Comparison of ENCODE assay signal across 8 mouse cellular contexts in genomic region chr7:81829379-81829894, GRCm38 (mm10). TPM values are rescaled to one million over a fixed set of nuclear protein-coding genes. Genes with fewer than 3 reads are reported as not detected.
DNase-seq lines count a peak whose midpoint lies in the region; ATAC-seq and TF ChIP-seq lines count a peak whose summit lies in the region.

Btbd1 (minus strand) TSS chr7:81829431.

- intact Hi-C loops in left cerebral cortex, postnatal 10 days (cut with DNase I), result loop anchor here (10.0 kb wide), 1 partner anchor 105 kb away; the partner anchor contains the start of gene Hdgfl3

- H3K4me3 ChIP-seq in cortical plate, adult 2 months (ENCODE audit: insufficient read depth, low read length), result peak within 1 kb of the TSS; percentile 64

- TF ChIP-seq POLR2A in cortical plate, adult 2 months (IDR thresholded peaks at IDR 0.05; ENCODE audit: extremely low read depth, insufficient read depth, low read length), result peak; percentile 70

- peaks cover 9% of the 10 kb centered on the region for H3K4me1 ChIP-seq in cortical plate, adult 2 months (ENCODE audit: control insufficient read depth, insufficient read depth, low read length)

- H3K27ac ChIP-seq in cortical plate, adult 2 months (ENCODE audit: insufficient read depth, low read length), result peak within 1 kb of the TSS; percentile 98

- TF ChIP-seq CTCF in cortical plate, adult 2 months (IDR thresholded peaks at IDR 0.05; ENCODE audit: extremely low read depth, insufficient read depth, low read length), result no peak

- peak; percentile 80 for ATAC-seq in megakaryocyte progenitor cell, adult 5-6 weeks (replicated peaks; ENCODE audit: poor library complexity)

- DNase-seq in WW6 (ENCODE audit: low read depth, low spot score), result peak; percentile 45
- peak; percentile 89 for DNase-seq in gastrocnemius, postnatal 10 days
- peak; percentile 89 for DNase-seq in induced T-regulatory cell, adult 2 months (ENCODE audit: low read depth)
- peak; percentile 66 to 94 for DNase-seq in left cerebral cortex, postnatal 10 days (ENCODE audit: extremely low spot score in 1 of 2, low spot score in 2 of 2)
- peak; percentile 92 to 93 for DNase-seq in right cerebral cortex, postnatal 10 days (ENCODE audit: low spot score in 2 of 2)
- peak; percentile 76 to 78 for DNase-seq in urinary bladder, postnatal 36 days (ENCODE audit: low spot score in 2 of 2)

RNA-seq across cellular contexts. Expression of gene Btbd1, which starts in this region (rescaled TPM):
- polyA plus RNA-seq in cortical plate, adult 2 months (2012; rRNA removed), result 99.6 and 99.9 TPM in 2 replicates
- total RNA-seq in gastrocnemius, postnatal 10 days (2021), result 100 to 1,000 TPM; 214 to 229 TPM
- total RNA-seq in left cerebral cortex, postnatal 10 days (2021), result 100 to 1,000 TPM; 135 to 138 TPM
- total RNA-seq in megakaryocyte progenitor cell, adult 5-6 weeks (2015), result 55.0 and 59.1 TPM in 2 replicates
- total RNA-seq in megakaryocyte progenitor cell, adult 5-6 weeks (2017), result 70.8 and 105 TPM in 2 replicates

Comparison
In these comparisons a context has a peak if more than half of its experiments do, and no peak if none do; other contexts are left out.
1. Peak in every context shown above with its lines: DNase-seq, ATAC-seq, H3K4me3 ChIP-seq and H3K27ac ChIP-seq.